ENCODE assay signal across 8 mouse cellular contexts in genomic region chr7:19823256-19824181, GRCm38 (mm10). TPM values are rescaled to one million over a fixed set of nuclear protein-coding genes. Genes with fewer than 3 reads are reported as not detected.
DNase-seq lines count a peak whose midpoint lies in the region; ATAC-seq and TF ChIP-seq lines count a peak whose summit lies in the region.

No protein-coding gene starts in this region.

- H3K4me1 ChIP-seq in limb, embryonic 14.5 days (ENCODE audit: control insufficient read depth, insufficient read depth, low read length): peaks cover 22% of the 10 kb centered on the region
- peaks cover 17% of the 10 kb centered on the region for H3K4me1 ChIP-seq in neural tube, embryonic 15.5 days

- peak overlapping the region; percentile 71 for H3K27ac ChIP-seq in limb, embryonic 14.5 days (replicated peaks; ENCODE audit: low read depth, low read length)
- no peak overlapping the region for H3K27ac ChIP-seq in neural tube, embryonic 15.5 days (replicated peaks)

- peaks cover 27% of the 10 kb centered on the region for H3K27me3 ChIP-seq in limb, embryonic 14.5 days (ENCODE audit: control insufficient read depth, insufficient read depth, low read length)
- peaks cover 50% of the 10 kb centered on the region for H3K27me3 ChIP-seq in neural tube, embryonic 15.5 days (replicated peaks)

- H3K9me3 ChIP-seq in limb, embryonic 14.5 days (ENCODE audit: control insufficient read depth, low read length): 0 out of 2 replicates have a peak, but pooled peaks cover 5% of the 10 kb centered on the region
- H3K9me3 ChIP-seq in neural tube, embryonic 15.5 days (replicated peaks): no peaks in the 10 kb centered on the region

- no peak overlapping the region for H3K9ac ChIP-seq in limb, embryonic 14.5 days (ENCODE audit: low read depth, low read length, severe bottlenecking)
- H3K9ac ChIP-seq in neural tube, embryonic 15.5 days (replicated peaks): no peak overlapping the region

- peak overlapping the region; percentile 2; the same call in 1 of the 2 replicates for H3K4me3 ChIP-seq in limb, embryonic 14.5 days (replicated peaks; ENCODE audit: low read length)
- no peak overlapping the region for H3K4me3 ChIP-seq in neural tube, embryonic 15.5 days (replicated peaks)

- WGBS in limb, embryonic 14.5 days: 26% methylated on average over 16 of the region's 16 CpGs
- 25% methylated on average over 16 of the region's 16 CpGs for WGBS in neural tube, embryonic 15.5 days

- no peak for TF ChIP-seq POLR2A in limb, embryonic 14.5 days (IDR thresholded peaks at IDR 0.05; ENCODE audit: borderline replicate concordance, extremely low read depth, insufficient read depth, insufficient read length)

- peak; percentile 69 for ATAC-seq in granulocyte monocyte progenitor cell, adult 5-6 weeks (replicated peaks; ENCODE audit: poor library complexity, severe bottlenecking)
- peak; percentile 31 for ATAC-seq in limb, embryonic 14.5 days (ENCODE audit: low FRiP score, low read depth)
- ATAC-seq in neural tube, embryonic 15.5 days (ENCODE audit: low FRiP score): no peak

- H3K4me2 ChIP-seq in limb, embryonic 14.5 days (replicated peaks; ENCODE audit: low read depth, low read length, severe bottlenecking): 0 out of 2 replicates have a peak overlapping the region, but pooled peaks have one; percentile 21
- peak overlapping the region; percentile 31; the same call in 1 of the 2 replicates for H3K4me2 ChIP-seq in neural tube, embryonic 15.5 days

- H3K36me3 ChIP-seq in limb, embryonic 14.5 days (ENCODE audit: control insufficient read depth, insufficient read depth, low read length): no peaks in the 10 kb centered on the region
- H3K36me3 ChIP-seq in neural tube, embryonic 15.5 days: no peaks in the 10 kb centered on the region

- DNase-seq in adrenal gland, postnatal 36 days: peak; percentile 34 to 52
- no peak for DNase-seq in adrenal gland, postnatal 25 days
- DNase-seq in CD4-positive helper T cell, adult 2 months (ENCODE audit: low read depth, low spot score): peak; percentile 37
- no peak for DNase-seq in limb, embryonic 14.5 days (ENCODE audit: low spot score)
- no peak for DNase-seq in urinary bladder, postnatal 10 days (ENCODE audit: low spot score)
- DNase-seq in Muller cell, postnatal 12 days (ENCODE audit: inconsistent ontology term): no peak

RNA-seq across cellular contexts. Expression of gene Bcl3, which starts 0.9 kb away (rescaled TPM):
- 10 to 100 TPM; 19.5 to 51.0 TPM for total RNA-seq in adrenal gland, postnatal 36 days (2021)
- total RNA-seq in adrenal gland, postnatal 25 days (2021): 26.5 and 34.5 TPM in 2 replicates
- total RNA-seq in granulocyte monocyte progenitor cell, adult 5-6 weeks (2014; fragmentation: Nextera tagmentation): 7.5 and 8.5 TPM in 2 replicates
- 0.57 and 1.0 TPM in 2 replicates for total RNA-seq in granulocyte monocyte progenitor cell, adult 5-6 weeks (2017)
- 5.5 and 7.6 TPM in 2 replicates for polyA plus RNA-seq in limb, embryonic 14.5 days (2012; rRNA removed)
- 3.1 and 4.7 TPM in 2 replicates for polyA plus RNA-seq in limb, embryonic 14.5 days (2014; fragmentation: Nextera tagmentation; extraction: Ambion mirVana)
- 1.2 and 5.2 TPM in 2 replicates for polyA plus RNA-seq in neural tube, embryonic 15.5 days (2015; fragmentation: Nextera tagmentation; extraction: Ambion mirVana)

RNA-seq across cellular contexts. Expression of gene Cblc, which starts 26.9 kb away (rescaled TPM):
- total RNA-seq in adrenal gland, postnatal 36 days (2021): not detected
- total RNA-seq in adrenal gland, postnatal 25 days (2021): 0.55 TPM in 1 of 2 replicates, not detected in the other
- total RNA-seq in granulocyte monocyte progenitor cell, adult 5-6 weeks (2014; fragmentation: Nextera tagmentation): not detected in 2 replicates
- not detected in 2 replicates for total RNA-seq in granulocyte monocyte progenitor cell, adult 5-6 weeks (2017)
- polyA plus RNA-seq in limb, embryonic 14.5 days (2012; rRNA removed): 5.2 and 5.9 TPM in 2 replicates
- polyA plus RNA-seq in limb, embryonic 14.5 days (2014; fragmentation: Nextera tagmentation; extraction: Ambion mirVana): 7.5 and 8.6 TPM in 2 replicates
- 0.69 and 2.2 TPM in 2 replicates for polyA plus RNA-seq in neural tube, embryonic 15.5 days (2015; fragmentation: Nextera tagmentation; extraction: Ambion mirVana)

RNA-seq across cellular contexts. Expression of gene Gm19345, which starts 28.3 kb away (rescaled TPM):
- under 1 TPM in 1 of 2 experiments, not detected in 1; 0.83 TPM for total RNA-seq in adrenal gland, postnatal 36 days (2021)
- 0.55 and 1.6 TPM in 2 replicates for total RNA-seq in adrenal gland, postnatal 25 days (2021)
- total RNA-seq in granulocyte monocyte progenitor cell, adult 5-6 weeks (2014; fragmentation: Nextera tagmentation): not detected in 2 replicates
- not detected in 2 replicates for total RNA-seq in granulocyte monocyte progenitor cell, adult 5-6 weeks (2017)
- 0.12 and 0.13 TPM in 2 replicates for polyA plus RNA-seq in limb, embryonic 14.5 days (2012; rRNA removed)
- polyA plus RNA-seq in limb, embryonic 14.5 days (2014; fragmentation: Nextera tagmentation; extraction: Ambion mirVana): not detected in 2 replicates
- 14.3 and 17.3 TPM in 2 replicates for polyA plus RNA-seq in neural tube, embryonic 15.5 days (2015; fragmentation: Nextera tagmentation; extraction: Ambion mirVana)

RNA-seq across cellular contexts. Expression of gene Ceacam16, which starts 37.6 kb away (rescaled TPM):
- not detected for total RNA-seq in adrenal gland, postnatal 36 days (2021)
- total RNA-seq in adrenal gland, postnatal 25 days (2021): not detected in 2 replicates
- total RNA-seq in granulocyte monocyte progenitor cell, adult 5-6 weeks (2014; fragmentation: Nextera tagmentation): not detected in 2 replicates
- 0.56 TPM in 1 of 2 replicates, not detected in the other for total RNA-seq in granulocyte monocyte progenitor cell, adult 5-6 weeks (2017)
- polyA plus RNA-seq in limb, embryonic 14.5 days (2012; rRNA removed): 0.11 and 0.18 TPM in 2 replicates
- not detected in 2 replicates for polyA plus RNA-seq in limb, embryonic 14.5 days (2014; fragmentation: Nextera tagmentation; extraction: Ambion mirVana)
- polyA plus RNA-seq in neural tube, embryonic 15.5 days (2015; fragmentation: Nextera tagmentation; extraction: Ambion mirVana): 0.69 and 1.2 TPM in 2 replicates

RNA-seq across cellular contexts. Expression of gene Bcam, which starts 52.7 kb away (rescaled TPM):
- 10 to 100 TPM; 43.5 to 53.8 TPM for total RNA-seq in adrenal gland, postnatal 36 days (2021)
- total RNA-seq in adrenal gland, postnatal 25 days (2021): 37.2 TPM in 2 replicates
- not detected in 2 replicates for total RNA-seq in granulocyte monocyte progenitor cell, adult 5-6 weeks (2014; fragmentation: Nextera tagmentation)
- total RNA-seq in granulocyte monocyte progenitor cell, adult 5-6 weeks (2017): not detected in 2 replicates
- 94.3 and 108 TPM in 2 replicates for polyA plus RNA-seq in limb, embryonic 14.5 days (2012; rRNA removed)
- polyA plus RNA-seq in limb, embryonic 14.5 days (2014; fragmentation: Nextera tagmentation; extraction: Ambion mirVana): 114 and 116 TPM in 2 replicates
- polyA plus RNA-seq in neural tube, embryonic 15.5 days (2015; fragmentation: Nextera tagmentation; extraction: Ambion mirVana): 26.3 and 37.0 TPM in 2 replicates

Comparison
In these comparisons a context has a peak if more than half of its experiments do, and no peak if none do; other contexts are left out.
1. DNase-seq: peak in adrenal gland, postnatal 36 days (2 of 2) and CD4-positive helper T cell, adult 2 months (single experiment); none in adrenal gland, postnatal 25 days (single experiment), limb, embryonic 14.5 days (single experiment), urinary bladder, postnatal 10 days (single experiment) and Muller cell, postnatal 12 days (single experiment).